Mouse (Mus musculus) cerebellum, adult 11-12 months (tissue): ENCODE data around the gene Olfr699.
"Not testable (repeated sequence)": the region's sequence is repeated elsewhere in the genome, so short reads cannot be mapped to it uniquely, and the experiment has no call there.

Experiments
- DNase-seq: peaks from one replicate; pipeline ENCODE4 v3.0.0; 2022

The Olfr699 gene

GRCm38 (mm10) chr7:106793098-106793497, at the start of gene Olfr699:
Olfr699 (minus strand) TSS chr7:106793198.
- no peak for DNase-seq

GRCm38 (mm10) chr7:106833793-106834192, 40.8 kb upstream of the Olfr699 start, which contains the start of gene Olfr702:
Olfr702 (minus strand) TSS chr7:106833893.
- DNase-seq, result no peak

GRCm38 (mm10) chr7:106818414-106818813, 25.4 kb upstream of the Olfr699 start:
- no peak for DNase-seq

- no peak for DNase-seq
These were observed 22.8 kb upstream of the Olfr699 start for GRCm38 (mm10) chr7:106815775-106816174.

GRCm38 (mm10) chr7:106813829-106814228, 20.8 kb upstream of the Olfr699 start, which contains the start of gene Olfr701:
Olfr701 (plus strand) TSS chr7:106814129.
- no peak for DNase-seq

GRCm38 (mm10) chr7:106808734-106809133, 15.7 kb upstream of the Olfr699 start, which contains the start of gene Olfr700:
Olfr700 (minus strand) TSS chr7:106808834.
- DNase-seq, result no peak

- DNase-seq, result no peak
These were observed 4.7 kb downstream of the Olfr699 start for GRCm38 (mm10) chr7:106788330-106788729.

- not testable (repeated sequence) for DNase-seq
These were observed 32.0 kb downstream of the Olfr699 start for GRCm38 (mm10) chr7:106761008-106761407.

GRCm38 (mm10) chr7:106758800-106759199, 34.2 kb downstream of the Olfr699 start:
- no peak for DNase-seq

GRCm38 (mm10) chr7:106755297-106755696, 37.7 kb downstream of the Olfr699 start, which contains the start of gene Olfr698:
Olfr698 (minus strand) TSS chr7:106755397.
- DNase-seq, result no peak

- no peak for DNase-seq
These were observed 47.2 kb downstream of the Olfr699 start for GRCm38 (mm10) chr7:106745811-106746210.

- DNase-seq, result no peak
These were observed 50.7 kb downstream of the Olfr699 start, which contains the start of gene Olfr697 for GRCm38 (mm10) chr7:106742343-106742742. Olfr697 (minus strand) TSS chr7:106742443.
